Mouse (Mus musculus) liver, adult (tissue): Measurements from ENCODE around the gene Kcna6.

Experiments
- GATA4 ChIP-seq: IDR thresholded peaks from 2 replicates; pipeline ENCODE4 v1.6.1; 2014; ENCODE audit warnings: mild to moderate bottlenecking, low read length; ENCODE audit not compliant: insufficient replicate concordance

Kcna6 gene

DNA sequence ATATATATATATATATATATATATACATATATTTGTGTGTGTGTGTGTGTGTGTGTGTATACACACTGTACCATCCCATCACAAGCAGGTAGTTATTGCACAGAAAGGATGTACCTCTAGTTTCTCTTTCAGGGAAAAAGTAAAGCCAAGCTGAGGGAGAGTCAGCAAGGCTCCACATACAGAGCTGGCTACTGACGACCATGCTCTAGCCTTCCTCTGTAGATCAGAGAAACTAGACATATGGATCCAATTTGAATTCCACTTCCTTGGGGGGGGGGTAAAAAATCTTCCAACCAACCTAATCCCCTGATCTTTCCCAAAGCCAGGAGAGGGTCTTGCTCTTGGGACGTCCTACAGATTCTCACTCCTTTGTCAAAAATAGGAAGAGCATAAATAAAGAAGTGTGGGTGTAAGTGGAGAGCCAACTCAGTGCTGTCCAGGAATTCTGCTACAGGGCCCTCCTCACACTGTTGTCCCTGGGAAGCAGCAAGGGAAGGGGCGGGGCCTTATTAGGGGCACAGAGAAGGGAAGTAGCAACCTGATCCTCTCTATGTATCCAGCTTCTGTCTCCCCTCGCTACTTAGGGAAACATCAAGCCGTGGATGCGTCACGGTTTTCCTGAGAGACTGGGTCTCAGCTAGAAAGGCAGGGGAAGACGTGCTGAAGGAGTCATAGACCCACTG lies 15.4 kb upstream of the Kcna6 start:
- TF ChIP-seq GATA4, result no peak

DNA sequence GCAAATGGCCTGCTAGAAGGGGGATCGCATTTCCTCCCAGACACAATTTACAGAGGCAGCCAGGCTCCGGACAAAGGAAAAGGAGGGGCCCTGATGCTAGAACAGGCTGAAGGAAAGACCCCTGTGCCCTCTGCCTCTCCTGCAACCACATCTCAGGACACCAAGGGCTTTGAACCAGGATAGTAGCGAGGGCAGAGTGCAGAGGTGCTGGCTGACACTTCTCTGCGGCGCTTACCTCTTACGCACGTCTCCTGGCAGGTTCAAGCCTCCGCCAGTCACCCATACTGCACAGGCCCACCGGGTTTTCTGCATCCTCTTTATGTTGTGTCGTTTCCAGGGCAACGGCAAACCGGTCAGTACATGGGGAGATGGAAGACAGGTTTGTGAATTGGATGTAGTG lies 12.0 kb upstream of the Kcna6 start:
- no peak for TF ChIP-seq GATA4

DNA sequence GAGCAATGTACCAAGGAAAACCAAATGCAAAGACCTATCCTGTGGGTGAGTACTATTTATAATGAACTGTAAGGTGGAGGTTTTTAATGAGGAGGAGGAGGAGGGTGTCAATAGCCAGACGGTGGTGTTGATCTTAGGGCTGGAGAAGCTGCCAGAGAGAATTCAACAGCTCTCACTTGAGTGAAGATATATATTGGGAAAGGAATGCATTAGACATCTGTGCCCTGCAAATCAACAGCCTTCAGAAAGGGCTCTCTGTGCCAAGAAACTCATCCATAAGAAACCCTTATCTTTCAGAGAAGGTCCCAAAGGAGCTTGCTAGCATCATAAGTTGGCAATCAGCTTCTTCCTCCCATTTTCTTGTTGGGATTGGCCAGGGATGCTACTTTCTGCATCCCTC lies 5.4 kb upstream of the Kcna6 start:
- no peak for TF ChIP-seq GATA4

DNA sequence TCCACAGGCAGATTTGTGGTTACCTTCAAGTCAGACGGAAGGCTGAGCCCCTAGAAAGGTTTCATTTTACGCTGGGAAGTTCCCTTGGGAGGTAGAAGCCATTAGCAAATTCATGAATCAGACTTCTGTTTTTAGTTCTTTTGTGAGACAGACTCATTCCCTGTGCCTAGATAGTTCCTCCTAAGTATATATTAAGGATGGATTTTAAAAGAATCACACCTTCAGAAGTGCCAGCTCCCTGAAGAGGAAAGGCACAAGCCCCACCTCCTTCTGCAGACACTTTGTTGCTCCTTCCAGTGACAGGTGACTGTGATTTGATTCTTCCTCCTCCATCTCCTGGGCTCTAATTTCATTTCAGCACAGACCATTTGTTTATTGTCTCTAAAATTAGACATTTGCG lies 2.1 kb upstream of the Kcna6 start:
- TF ChIP-seq GATA4, result no peak

DNA sequence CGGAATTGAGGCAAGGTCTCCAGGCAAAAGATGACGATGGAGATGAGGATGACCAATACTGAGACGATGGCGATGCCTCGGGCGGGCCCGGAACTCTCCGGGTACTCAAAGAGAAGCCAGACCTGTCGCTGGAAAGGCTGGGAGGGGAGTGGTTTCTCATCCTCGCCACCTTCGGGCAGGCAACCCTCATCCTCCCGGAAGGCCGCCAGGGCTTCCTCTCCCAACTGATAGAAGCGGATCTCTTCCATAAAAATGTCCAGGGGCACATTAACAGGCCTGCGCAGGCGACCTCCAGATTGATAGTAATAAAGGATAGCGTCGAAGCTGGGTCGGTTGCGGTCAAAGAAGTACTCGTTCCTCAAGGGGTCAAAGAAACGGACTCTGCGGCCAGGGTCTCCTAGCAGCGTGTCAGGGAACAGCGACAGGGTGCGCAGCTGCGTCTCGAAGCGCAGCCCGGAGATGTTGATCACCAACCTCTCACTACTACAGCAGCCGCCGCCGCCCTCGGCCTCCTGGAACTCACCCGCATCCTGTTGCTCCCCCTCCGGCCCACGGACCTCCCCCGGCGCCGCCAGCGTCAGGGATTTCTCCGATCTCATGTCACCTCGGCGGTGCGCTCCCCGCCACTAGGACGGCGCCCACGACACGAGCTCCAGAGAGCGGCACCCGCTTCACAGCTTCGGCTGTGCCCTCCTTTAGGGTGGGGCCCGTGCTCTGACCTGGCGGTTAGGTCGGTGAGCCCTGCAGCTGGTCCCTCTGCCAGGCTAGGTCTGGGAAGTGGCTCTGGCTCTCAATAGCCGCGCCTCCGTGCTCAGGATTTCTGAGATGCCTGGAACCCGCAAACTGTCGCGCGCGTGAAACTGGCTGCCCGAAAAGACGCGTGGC lies 906 bp downstream of the Kcna6 start:
- TF ChIP-seq GATA4, result no peak

DNA sequence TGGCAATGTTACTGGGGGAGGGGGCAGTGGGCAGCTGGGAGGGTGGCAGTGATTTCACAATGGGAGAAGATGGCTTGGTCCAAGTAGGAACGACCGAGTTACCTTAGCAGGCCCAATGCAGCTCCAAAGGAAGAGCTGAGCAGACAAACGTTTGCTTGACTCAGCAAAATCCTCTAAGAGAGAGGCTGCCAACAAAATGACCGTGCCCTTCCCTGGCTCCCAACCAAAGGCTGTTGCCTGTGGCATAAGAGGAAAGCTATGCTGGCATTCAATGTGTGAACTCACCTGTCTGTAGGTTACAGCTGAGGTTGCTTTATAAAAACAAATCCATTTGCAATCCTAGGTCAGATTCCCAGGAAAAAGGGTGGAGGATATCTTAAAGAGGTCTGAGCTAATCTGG lies 3.5 kb downstream of the Kcna6 start:
- TF ChIP-seq GATA4, result no peak

DNA sequence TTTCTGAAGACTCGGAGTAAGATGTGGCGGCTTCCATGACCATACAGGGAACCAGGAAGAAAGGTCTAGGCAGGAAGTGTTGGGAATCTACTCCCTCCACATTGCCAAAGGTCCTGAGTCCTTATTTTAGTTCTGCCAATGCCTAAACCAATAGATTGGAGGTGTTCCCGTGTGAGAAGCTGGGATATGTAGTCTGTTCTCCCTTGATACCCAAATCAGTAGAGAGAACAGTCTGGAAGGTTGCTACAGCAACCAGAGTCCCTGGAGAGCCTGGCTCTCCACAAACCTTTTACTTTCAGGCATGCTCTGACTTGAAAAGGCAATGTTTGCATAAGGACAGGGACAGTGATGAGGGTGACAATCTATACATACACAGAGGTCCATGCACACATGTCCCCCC lies 4.7 kb downstream of the Kcna6 start:
- TF ChIP-seq GATA4, result no peak

DNA sequence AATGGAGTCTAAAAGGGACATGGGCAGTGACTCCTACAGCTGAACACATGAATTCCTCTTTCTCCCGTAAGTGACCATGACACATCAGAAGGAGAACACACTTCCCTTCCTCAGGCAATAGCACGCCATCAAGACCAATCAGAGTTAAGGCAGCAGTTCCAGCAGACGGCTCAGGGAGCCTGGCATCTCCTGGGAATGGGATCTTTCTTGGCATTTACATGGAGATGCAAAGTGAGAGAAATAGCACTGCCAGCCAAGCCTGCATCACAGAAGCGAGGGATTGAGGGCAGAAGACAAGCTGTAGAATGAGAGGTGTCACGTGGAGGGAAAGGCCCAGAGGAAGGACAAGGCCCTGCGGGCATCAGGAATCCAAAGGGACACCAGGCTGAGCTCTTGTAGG lies 7.8 kb downstream of the Kcna6 start:
- TF ChIP-seq GATA4, result no peak

DNA sequence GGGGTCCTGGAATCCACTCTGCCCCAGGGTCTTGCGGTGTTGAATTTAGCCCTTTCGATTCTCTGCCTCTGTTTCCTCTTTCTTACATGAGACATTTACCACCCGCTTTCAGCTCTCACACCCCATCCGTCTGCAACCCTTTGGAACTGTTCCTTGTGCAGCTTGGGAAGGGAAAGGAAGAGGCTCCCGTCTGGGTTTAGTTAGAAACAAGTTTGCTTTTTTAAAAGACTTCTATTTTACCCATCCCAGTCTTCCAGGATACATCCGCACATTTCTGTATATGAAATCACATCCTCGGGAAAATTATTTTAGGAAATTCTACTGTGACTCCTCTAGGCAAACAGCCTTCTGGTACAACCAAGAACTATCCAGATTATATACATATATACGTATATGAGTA lies 11.7 kb downstream of the Kcna6 start:
- TF ChIP-seq GATA4, result no peak

DNA sequence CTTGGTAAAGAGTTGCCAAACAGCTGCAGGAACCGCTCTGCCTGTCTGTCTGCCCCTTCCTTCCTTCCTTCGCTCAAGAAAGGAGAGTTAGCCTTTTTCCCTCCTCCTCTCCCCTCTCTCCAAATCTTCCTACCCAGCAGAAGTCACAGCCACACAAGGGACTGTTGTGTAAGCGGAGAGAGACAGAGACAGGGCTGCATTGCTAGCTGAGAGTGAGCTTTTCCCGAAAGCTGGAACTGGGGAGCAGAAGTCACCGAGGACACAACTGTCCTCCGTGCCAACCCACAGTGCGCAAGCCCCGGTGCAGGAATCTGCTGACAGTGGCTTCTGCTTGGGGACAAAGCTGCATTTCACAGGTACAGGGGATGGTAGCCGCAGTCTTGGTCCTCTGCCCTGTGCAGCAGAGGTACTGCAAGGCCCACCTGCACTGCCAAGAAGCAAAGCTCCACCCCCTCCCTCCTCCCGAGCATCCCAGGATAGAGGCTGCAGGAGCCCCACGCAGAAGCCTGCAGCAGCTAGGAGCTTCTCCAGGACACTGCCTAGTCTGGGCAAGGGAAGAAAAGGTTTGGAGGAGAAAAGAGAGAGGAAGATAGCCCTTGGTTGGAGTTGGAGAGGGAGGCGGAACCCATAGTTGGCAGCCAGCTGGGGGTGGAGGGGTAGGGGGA lies 21.9 kb downstream of the Kcna6 start:
- TF ChIP-seq GATA4, result no peak

DNA sequence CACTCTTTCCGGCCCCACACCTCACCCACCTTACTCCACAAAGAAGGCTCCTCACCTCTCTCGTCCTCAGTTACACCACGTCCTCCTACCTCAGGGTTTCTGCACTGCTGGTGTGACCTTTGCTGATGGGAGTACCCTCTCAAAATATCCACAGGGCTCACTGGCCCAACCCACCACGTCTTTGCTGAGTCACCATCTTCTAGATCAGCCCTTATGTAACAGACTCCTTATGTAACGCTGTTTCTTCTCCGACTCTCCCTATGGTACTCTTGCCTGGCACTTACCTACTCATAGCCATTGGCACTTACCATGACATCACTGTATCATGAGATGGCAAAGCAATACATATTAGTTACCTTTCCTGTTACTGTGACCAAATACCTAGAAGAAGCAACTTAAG lies 27.9 kb downstream of the Kcna6 start:
- no peak for TF ChIP-seq GATA4

DNA sequence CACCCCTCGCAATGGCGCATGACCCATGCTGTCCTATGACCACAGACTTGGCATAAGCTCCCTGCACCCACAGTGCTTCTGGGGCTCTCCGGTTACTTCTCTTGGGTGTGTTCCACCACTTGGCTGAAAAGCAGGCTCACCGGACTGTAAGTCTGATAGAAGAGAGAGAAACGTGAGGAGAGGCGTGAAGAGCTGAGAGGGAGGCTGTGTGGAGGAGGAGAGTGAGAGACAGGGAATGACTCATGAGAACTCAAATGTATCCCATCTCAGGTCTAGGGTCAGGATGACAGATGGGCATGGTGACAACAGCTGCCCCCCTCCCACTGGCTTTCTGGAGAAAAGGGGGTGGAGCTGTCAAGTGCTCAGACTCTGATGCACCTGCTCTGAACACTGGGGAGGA lies 34.5 kb downstream of the Kcna6 start:
- TF ChIP-seq GATA4, result no peak

DNA sequence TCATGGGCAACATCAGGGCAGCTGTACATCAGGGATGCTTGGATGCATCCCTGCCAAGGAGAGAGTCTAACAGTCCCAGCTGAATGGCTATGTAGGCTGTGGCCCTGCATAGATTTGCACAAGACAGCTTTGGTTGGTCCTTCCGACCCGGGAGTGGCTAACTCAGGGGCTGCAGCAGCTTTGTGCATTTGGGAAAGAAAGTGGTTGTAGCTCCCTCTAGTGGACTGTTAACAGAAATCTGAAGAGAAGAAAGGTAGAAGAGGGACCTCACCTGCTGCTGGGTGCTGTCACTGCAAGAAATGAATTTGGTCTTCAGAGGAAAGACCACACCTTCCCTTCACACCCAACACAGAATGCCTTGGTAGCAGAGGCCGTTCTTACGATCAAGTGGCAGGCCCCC lies 36.0 kb downstream of the Kcna6 start:
- TF ChIP-seq GATA4, result no peak

DNA sequence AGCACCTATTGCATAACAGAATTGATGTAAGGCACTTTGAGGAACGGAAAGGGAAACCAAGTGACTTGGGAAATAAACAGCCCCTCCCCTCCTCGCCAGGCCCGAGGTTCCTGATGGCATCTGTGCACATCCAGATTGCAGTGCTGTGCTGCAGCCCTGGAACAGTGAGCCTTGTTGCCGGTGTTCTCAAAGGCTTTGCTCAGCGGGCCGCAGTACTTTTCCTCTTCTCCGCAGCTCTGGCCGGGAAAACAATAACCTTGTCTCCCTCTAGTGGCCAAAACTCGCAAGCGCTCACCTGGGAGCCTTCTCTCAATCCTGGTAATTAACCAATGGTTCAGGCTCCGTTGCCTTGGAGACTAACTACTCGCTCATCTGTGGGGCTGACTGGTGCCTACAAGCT lies 38.4 kb downstream of the Kcna6 start:
- no peak for TF ChIP-seq GATA4

DNA sequence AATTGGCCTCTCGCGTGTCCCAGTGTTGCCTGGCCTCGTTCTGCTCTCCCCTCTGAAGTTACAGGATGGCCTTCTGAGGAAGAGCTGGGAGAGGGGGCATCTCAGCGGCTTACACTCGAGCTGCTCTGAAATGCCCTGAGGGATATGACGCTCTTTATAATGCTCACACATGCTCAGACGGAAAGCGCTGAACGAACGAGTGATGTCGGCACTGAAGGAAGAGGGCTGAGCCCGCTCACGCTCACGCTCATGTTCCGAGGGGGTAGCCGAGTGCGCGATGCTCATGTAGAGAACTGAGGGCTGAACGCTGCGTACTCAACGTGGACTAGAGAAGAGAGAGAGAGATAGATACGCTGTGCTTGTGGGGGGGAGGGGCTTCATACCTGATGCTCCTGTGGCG lies 39.3 kb downstream of the Kcna6 start:
- no peak for TF ChIP-seq GATA4

DNA sequence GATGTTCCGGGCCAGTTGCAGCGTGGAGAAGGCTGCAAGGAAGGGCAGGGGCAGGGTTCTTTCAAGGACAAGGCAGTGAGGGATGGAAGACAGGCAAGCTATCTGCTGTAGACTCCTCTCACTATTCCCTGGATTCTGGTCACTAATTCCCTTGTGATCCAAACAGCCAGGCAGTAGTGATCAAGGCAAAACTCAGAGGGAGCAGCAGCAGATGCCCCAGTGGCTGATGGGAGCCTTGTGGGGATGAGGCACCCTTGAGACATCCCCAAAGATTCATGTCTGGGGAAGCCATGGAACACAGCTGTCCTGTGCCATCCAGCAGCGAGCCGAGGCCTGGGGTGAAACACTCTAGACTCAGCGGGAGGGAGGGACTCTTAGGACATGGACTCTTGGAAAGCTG lies 40.5 kb downstream of the Kcna6 start:
- TF ChIP-seq GATA4, result no peak

DNA sequence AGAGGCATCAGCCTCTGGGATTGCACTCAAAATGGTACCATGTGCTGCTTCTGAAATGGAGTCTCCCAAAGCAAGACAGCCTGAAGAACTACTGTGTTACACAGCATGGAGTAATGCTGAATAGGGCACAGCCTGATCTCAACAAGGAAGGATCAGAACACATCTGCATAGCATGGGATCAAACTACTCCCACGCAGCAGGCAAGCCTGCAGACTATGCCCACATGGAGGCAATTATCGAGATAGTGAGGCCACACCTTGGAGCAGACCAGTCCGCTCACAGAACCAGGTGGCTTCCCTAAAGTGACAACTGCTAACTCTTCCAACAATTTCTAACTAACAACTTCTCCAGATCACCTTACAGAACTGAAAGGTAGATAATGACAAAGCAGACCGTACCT lies 53.4 kb downstream of the Kcna6 start:
- no peak for TF ChIP-seq GATA4

DNA sequence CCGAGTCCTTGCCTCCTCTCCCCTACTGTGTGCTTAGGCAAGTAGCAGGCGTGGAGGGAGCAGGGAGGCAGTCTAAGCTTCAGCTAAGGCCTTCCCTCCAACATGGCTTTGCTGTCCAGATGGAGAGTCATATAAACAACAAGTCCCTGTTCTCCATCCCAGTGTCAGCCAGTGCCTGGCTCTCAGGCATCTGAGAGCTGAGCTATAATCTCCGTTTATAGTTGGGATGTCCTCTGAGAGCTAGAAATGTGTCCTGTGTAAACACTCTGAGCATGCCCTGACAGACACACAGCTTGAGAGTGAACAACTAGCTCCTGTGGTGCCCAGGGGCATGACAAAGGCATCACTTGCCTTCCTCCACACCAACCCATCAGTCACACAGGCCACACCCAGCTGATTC lies 55.3 kb downstream of the Kcna6 start:
- TF ChIP-seq GATA4, result no peak
